Mouse (Mus musculus): Measurements from ENCODE around the gene Evi2b. TPM values are rescaled to one million over a fixed set of nuclear protein-coding genes. Genes with fewer than 3 reads are reported as not detected.

The Evi2b gene
- 0.26 TPM for polyA plus RNA-seq (2012; fragmentation: generic; extraction: Trizol)

GRCm38 (mm10) chr11:79523560-79524309 is at the start of gene Evi2b:
Evi2b (minus strand) TSS chr11:79523762.
- no peak within 1 kb of the TSS for H3ac ChIP-seq (ENCODE audit: control insufficient read depth, insufficient read length)
- peaks cover 31% of the 10 kb centered on the region for H3K36me3 ChIP-seq (ENCODE audit: control insufficient read depth, insufficient read depth)
- no peak within 1 kb of the TSS for H3K4me3 ChIP-seq
- H3K27me3 ChIP-seq (ENCODE audit: control insufficient read depth, insufficient read depth, insufficient read length) = no peaks in the 10 kb centered on the region
- H3K4me2 ChIP-seq (ENCODE audit: low read depth) = no peak within 1 kb of the TSS
- H3K79me2 ChIP-seq (ENCODE audit: control insufficient read depth, insufficient read depth) = no peaks in the 10 kb centered on the region
- TF ChIP-seq CEBPB (IDR thresholded peaks at IDR 0.05; ENCODE audit: insufficient read depth, poor library complexity, severe bottlenecking) (no peak), REST (IDR thresholded peaks at IDR 0.05; ENCODE audit: insufficient read depth, insufficient read length) (no peak), TCF12 (IDR thresholded peaks at IDR 0.05; ENCODE audit: insufficient read depth, poor library complexity, severe bottlenecking) (no peak), POLR2A (IDR thresholded peaks at IDR 0.05; ENCODE audit: insufficient read length, low read depth) (no peak), USF1 (IDR thresholded peaks at IDR 0.05; ENCODE audit: low read depth) (no peak)

GRCm38 (mm10) chr11:79570319-79570718 is 46.8 kb upstream of the Evi2b start:
- Histone ChIP-seq H3K36me3 (ENCODE audit: control insufficient read depth, insufficient read depth) (peaks cover 61% of the 10 kb centered on the region), H3K79me2 (ENCODE audit: control insufficient read depth, insufficient read depth) (no peaks in the 10 kb centered on the region), H3ac (ENCODE audit: control insufficient read depth, insufficient read length) (no peak overlapping the region), H3K27me3 (ENCODE audit: control insufficient read depth, insufficient read depth, insufficient read length) (no peaks in the 10 kb centered on the region), H3K4me3 (no peak overlapping the region), H3K4me2 (ENCODE audit: low read depth) (no peak overlapping the region)
- no peak for TF ChIP-seq MAX (IDR thresholded peaks at IDR 0.05; ENCODE audit: low read depth)
- no peak for TF ChIP-seq POLR2A (IDR thresholded peaks at IDR 0.05; ENCODE audit: insufficient read length, low read depth)
- no peak for TF ChIP-seq TCF3 (IDR thresholded peaks at IDR 0.05; ENCODE audit: insufficient read length, low read depth)
- no peak for TF ChIP-seq POLR2AphosphoS2 (IDR thresholded peaks at IDR 0.05; ENCODE audit: insufficient read length, low read depth)
- no peak for TF ChIP-seq MYOG (IDR thresholded peaks at IDR 0.05; ENCODE audit: control insufficient read depth in 1 of 3, insufficient read depth in 1 of 3, insufficient read length in 2 of 3, low read depth in 2 of 3)

DNA sequence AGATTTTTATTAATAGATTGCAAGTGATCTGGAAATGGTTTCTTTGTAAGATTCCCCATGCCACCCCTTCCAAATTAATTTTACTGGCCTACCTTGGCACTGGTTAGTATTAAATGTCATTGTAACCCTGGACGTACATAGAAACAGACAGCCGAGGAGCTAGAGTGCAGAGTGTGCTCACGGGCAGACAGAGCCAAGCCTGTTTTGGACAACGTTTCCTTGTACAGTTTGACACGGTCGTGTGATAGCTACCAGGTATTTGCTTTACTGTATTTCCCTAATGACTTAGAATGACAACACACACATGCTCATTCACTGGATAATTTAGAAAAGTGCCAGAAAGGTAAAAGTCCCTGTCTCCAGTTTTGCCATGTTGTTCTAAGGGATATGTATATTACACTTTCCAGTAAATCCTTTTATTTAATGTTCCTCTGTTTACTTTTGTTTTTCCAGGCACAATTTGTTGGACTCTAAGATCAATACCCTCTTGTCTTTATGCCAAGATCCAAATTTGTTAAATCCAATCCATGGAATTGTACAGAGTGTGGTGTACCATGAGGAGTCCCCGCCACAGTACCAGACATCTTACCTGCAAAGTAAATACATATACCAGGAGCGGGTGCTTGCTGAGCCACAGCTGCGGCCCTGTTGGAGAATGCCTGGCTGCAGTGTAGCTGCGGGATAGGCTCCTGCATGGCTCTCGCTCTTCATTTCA is 44.8 kb upstream of the Evi2b start:
- Histone ChIP-seq H3ac (ENCODE audit: control insufficient read depth, insufficient read length) (no peak overlapping the region), H3K27me3 (ENCODE audit: control insufficient read depth, insufficient read depth, insufficient read length) (no peaks in the 10 kb centered on the region), H3K36me3 (ENCODE audit: control insufficient read depth, insufficient read depth) (peaks cover 62% of the 10 kb centered on the region), H3K79me2 (ENCODE audit: control insufficient read depth, insufficient read depth) (no peaks in the 10 kb centered on the region), H3K4me2 (ENCODE audit: low read depth) (no peak overlapping the region), H3K4me3 (no peak overlapping the region)
- TF ChIP-seq POLR2AphosphoS2 (IDR thresholded peaks at IDR 0.05; ENCODE audit: insufficient read length, low read depth) (no peak), USF1 (IDR thresholded peaks at IDR 0.05; ENCODE audit: low read depth) (no peak), MYOG (IDR thresholded peaks at IDR 0.05; ENCODE audit: control insufficient read depth in 1 of 3, insufficient read depth in 1 of 3, insufficient read length in 2 of 3, low read depth in 2 of 3) (no peak), TCF3 (IDR thresholded peaks at IDR 0.05; ENCODE audit: insufficient read length, low read depth) (no peak), TCF12 (IDR thresholded peaks at IDR 0.05; ENCODE audit: insufficient read depth, poor library complexity, severe bottlenecking) (no peak), SRF (IDR thresholded peaks at IDR 0.05; ENCODE audit: control insufficient read depth, insufficient read length, low read depth) (no peak), REST (IDR thresholded peaks at IDR 0.05; ENCODE audit: insufficient read depth, insufficient read length) (no peak)

GRCm38 (mm10) chr11:79566947-79567346 is 43.4 kb upstream of the Evi2b start:
- H3ac ChIP-seq (ENCODE audit: control insufficient read depth, insufficient read length) = no peak overlapping the region
- no peak overlapping the region for H3K4me3 ChIP-seq
- H3K27me3 ChIP-seq (ENCODE audit: control insufficient read depth, insufficient read depth, insufficient read length) = no peaks in the 10 kb centered on the region
- H3K79me2 ChIP-seq (ENCODE audit: control insufficient read depth, insufficient read depth) = no peaks in the 10 kb centered on the region
- TF ChIP-seq POLR2A (IDR thresholded peaks at IDR 0.05; ENCODE audit: insufficient read length, low read depth) (no peak), MAX (IDR thresholded peaks at IDR 0.05; ENCODE audit: low read depth) (no peak), CEBPB (IDR thresholded peaks at IDR 0.05; ENCODE audit: insufficient read depth, poor library complexity, severe bottlenecking) (no peak), E2F4 (IDR thresholded peaks at IDR 0.05; ENCODE audit: insufficient read depth) (no peak), TCF3 (IDR thresholded peaks at IDR 0.05; ENCODE audit: insufficient read length, low read depth) (no peak), USF1 (IDR thresholded peaks at IDR 0.05; ENCODE audit: low read depth) (no peak), TCF12 (IDR thresholded peaks at IDR 0.05; ENCODE audit: insufficient read depth, poor library complexity, severe bottlenecking) (no peak), MYOG (IDR thresholded peaks at IDR 0.05; ENCODE audit: control insufficient read depth in 1 of 3, insufficient read depth in 1 of 3, insufficient read length in 2 of 3, low read depth in 2 of 3) (no peak), POLR2AphosphoS2 (IDR thresholded peaks at IDR 0.05; ENCODE audit: insufficient read length, low read depth) (no peak), SRF (IDR thresholded peaks at IDR 0.05; ENCODE audit: control insufficient read depth, insufficient read length, low read depth) (no peak), MYOD1 (IDR thresholded peaks at IDR 0.05; ENCODE audit: control insufficient read depth in 1 of 3, insufficient read length in 2 of 3, low read depth in 2 of 3) (no peak), REST (IDR thresholded peaks at IDR 0.05; ENCODE audit: insufficient read depth, insufficient read length) (no peak)
- H3K36me3 ChIP-seq (ENCODE audit: control insufficient read depth, insufficient read depth) = peaks cover 58% of the 10 kb centered on the region
- H3K4me2 ChIP-seq (ENCODE audit: low read depth) = no peak overlapping the region

- peak in 1 of 3 experiments; percentile 42 for TF ChIP-seq MYOD1 (IDR thresholded peaks at IDR 0.05; ENCODE audit: control insufficient read depth in 1 of 3, insufficient read length in 2 of 3, low read depth in 2 of 3)
- no peak for TF ChIP-seq USF1 (IDR thresholded peaks at IDR 0.05; ENCODE audit: low read depth)
- no peak overlapping the region for H3K4me3 ChIP-seq
- no peaks in the 10 kb centered on the region for H3K79me2 ChIP-seq (ENCODE audit: control insufficient read depth, insufficient read depth)
- H3K4me2 ChIP-seq (ENCODE audit: low read depth) = no peak overlapping the region
- no peak overlapping the region for H3ac ChIP-seq (ENCODE audit: control insufficient read depth, insufficient read length)
- H3K27me3 ChIP-seq (ENCODE audit: control insufficient read depth, insufficient read depth, insufficient read length) = no peaks in the 10 kb centered on the region
- H3K36me3 ChIP-seq (ENCODE audit: control insufficient read depth, insufficient read depth) = peaks cover 53% of the 10 kb centered on the region
These were observed 39.9 kb upstream of the Evi2b start for GRCm38 (mm10) chr11:79563493-79563892.

Measured in myocyte (in vitro differentiated cells).